Mouse (Mus musculus): ENCODE data around the gene Taok1. TPM values are rescaled to one million over a fixed set of nuclear protein-coding genes. Genes with fewer than 3 reads are reported as not detected.

The Taok1 gene
- polyA plus RNA-seq, 1 experiment from 2014 or later, result 14.8 TPM

- Histone ChIP-seq H3K27ac (ENCODE audit: low read length) (peak overlapping the region; percentile 87), H3K4me2 (ENCODE audit: low read depth, low read length) (peak overlapping the region; percentile 88), H3K36me3 (ENCODE audit: control insufficient read depth, insufficient read depth, low read length) (no peaks in the 10 kb centered on the region), H3K27me3 (ENCODE audit: control insufficient read depth, insufficient read depth, low read depth, low read length) (no peaks in the 10 kb centered on the region), H3K9me3 (ENCODE audit: control insufficient read depth, low read length) (no peaks in the 10 kb centered on the region), H3K9ac (ENCODE audit: low read length) (peak overlapping the region; percentile 85), H3K4me3 (ENCODE audit: low read length) (peak overlapping the region; percentile 88), H3K4me1 (replicated peaks; ENCODE audit: control insufficient read depth, insufficient read depth, low read length) (peaks cover 61% of the 10 kb centered on the region)
- under 1% methylated on average over 18 of the region's 18 CpGs for WGBS
- ATAC-seq (ENCODE audit: low read depth), result no peak
Measured at GRCm38 (mm10) chr11:77492311-77492871, 115.2 kb downstream of the Taok1 start.

- under 1% methylated on average over 23 of the region's 23 CpGs for WGBS
- Histone ChIP-seq H3K27ac (ENCODE audit: low read length) (peak overlapping the region; percentile 87), H3K4me1 (replicated peaks; ENCODE audit: control insufficient read depth, insufficient read depth, low read length) (peaks cover 61% of the 10 kb centered on the region), H3K9ac (ENCODE audit: low read length) (peak overlapping the region; percentile 85), H3K9me3 (ENCODE audit: control insufficient read depth, low read length) (no peaks in the 10 kb centered on the region), H3K4me3 (ENCODE audit: low read length) (peak overlapping the region; percentile 88), H3K27me3 (ENCODE audit: control insufficient read depth, insufficient read depth, low read depth, low read length) (no peaks in the 10 kb centered on the region), H3K36me3 (ENCODE audit: control insufficient read depth, insufficient read depth, low read length) (no peaks in the 10 kb centered on the region), H3K4me2 (ENCODE audit: low read depth, low read length) (peak overlapping the region; percentile 88)
- peak; percentile 77 for ATAC-seq (ENCODE audit: low read depth)
Measured at GRCm38 (mm10) chr11:77491502-77492291, 115.9 kb downstream of the Taok1 start.

DNA sequence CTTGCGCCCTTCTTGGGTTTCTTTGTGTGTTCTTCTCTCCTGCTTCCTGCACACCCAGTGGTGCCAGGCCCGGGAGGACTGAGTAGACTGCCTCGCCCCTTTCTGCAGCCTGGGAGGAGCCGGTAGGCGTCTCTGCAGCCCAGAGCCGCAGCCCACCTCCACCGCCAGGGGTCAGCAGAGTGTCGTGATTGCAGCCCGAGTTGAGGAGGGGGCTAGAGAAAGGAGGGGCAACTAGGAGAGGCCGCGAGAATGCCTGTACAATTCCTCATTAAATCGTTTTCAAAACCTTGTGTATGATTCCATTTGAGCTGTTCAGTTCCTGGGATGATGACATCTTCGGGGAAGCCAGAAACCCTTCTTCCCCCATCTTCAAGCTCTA lies 116.5 kb downstream of the Taok1 start:
- Histone ChIP-seq H3K4me1 (replicated peaks; ENCODE audit: control insufficient read depth, insufficient read depth, low read length) (peaks cover 59% of the 10 kb centered on the region), H3K27me3 (ENCODE audit: control insufficient read depth, insufficient read depth, low read depth, low read length) (no peaks in the 10 kb centered on the region), H3K4me3 (ENCODE audit: low read length) (peak overlapping the region; percentile 88), H3K9ac (ENCODE audit: low read length) (peak overlapping the region; percentile 29), H3K4me2 (ENCODE audit: low read depth, low read length) (peak overlapping the region; percentile 88), H3K27ac (ENCODE audit: low read length) (peak overlapping the region; percentile 87), H3K9me3 (ENCODE audit: control insufficient read depth, low read length) (no peaks in the 10 kb centered on the region), H3K36me3 (ENCODE audit: control insufficient read depth, insufficient read depth, low read length) (no peaks in the 10 kb centered on the region)
- ATAC-seq (ENCODE audit: low read depth), result peak; percentile 73
- 2% methylated on average over 13 of the region's 13 CpGs for WGBS

DNA sequence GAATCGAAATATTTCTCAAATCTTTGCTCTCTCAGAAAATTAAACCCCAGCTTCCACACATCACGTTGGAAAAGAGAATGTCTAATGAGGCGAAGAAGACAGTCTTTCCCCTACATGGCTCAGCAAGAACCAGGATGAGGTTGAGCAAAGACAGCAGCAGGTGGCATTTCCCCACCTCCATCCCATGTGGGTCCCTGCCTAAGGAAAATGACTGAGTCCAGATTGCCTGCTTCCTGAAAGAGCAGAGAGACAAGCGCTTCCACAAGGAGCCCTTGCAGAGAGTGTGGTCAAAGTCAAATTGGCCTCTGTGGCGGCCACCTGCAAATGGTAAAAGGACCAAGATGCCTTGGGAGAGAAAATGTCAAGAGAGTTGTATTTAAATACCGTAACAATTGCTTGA lies 117.2 kb downstream of the Taok1 start:
- H3K4me1 ChIP-seq (replicated peaks; ENCODE audit: control insufficient read depth, insufficient read depth, low read length), result peaks cover 63% of the 10 kb centered on the region
- 71% methylated on average over 6 of the region's 6 CpGs for WGBS
- no peak for ATAC-seq (ENCODE audit: low read depth)
- H3K27me3 ChIP-seq (ENCODE audit: control insufficient read depth, insufficient read depth, low read depth, low read length), result no peaks in the 10 kb centered on the region
- no peaks in the 10 kb centered on the region for H3K36me3 ChIP-seq (ENCODE audit: control insufficient read depth, insufficient read depth, low read length)
- H3K4me3 ChIP-seq (ENCODE audit: low read length), result no peak overlapping the region
- H3K4me2 ChIP-seq (ENCODE audit: low read depth, low read length), result peak overlapping the region; percentile 95; the same call in 1 of the 2 replicates
- H3K9ac ChIP-seq (ENCODE audit: low read length), result no peak overlapping the region
- no peak overlapping the region; the same call in 1 of the 2 replicates for H3K27ac ChIP-seq (ENCODE audit: low read length)
- no peaks in the 10 kb centered on the region for H3K9me3 ChIP-seq (ENCODE audit: control insufficient read depth, low read length)

DNA sequence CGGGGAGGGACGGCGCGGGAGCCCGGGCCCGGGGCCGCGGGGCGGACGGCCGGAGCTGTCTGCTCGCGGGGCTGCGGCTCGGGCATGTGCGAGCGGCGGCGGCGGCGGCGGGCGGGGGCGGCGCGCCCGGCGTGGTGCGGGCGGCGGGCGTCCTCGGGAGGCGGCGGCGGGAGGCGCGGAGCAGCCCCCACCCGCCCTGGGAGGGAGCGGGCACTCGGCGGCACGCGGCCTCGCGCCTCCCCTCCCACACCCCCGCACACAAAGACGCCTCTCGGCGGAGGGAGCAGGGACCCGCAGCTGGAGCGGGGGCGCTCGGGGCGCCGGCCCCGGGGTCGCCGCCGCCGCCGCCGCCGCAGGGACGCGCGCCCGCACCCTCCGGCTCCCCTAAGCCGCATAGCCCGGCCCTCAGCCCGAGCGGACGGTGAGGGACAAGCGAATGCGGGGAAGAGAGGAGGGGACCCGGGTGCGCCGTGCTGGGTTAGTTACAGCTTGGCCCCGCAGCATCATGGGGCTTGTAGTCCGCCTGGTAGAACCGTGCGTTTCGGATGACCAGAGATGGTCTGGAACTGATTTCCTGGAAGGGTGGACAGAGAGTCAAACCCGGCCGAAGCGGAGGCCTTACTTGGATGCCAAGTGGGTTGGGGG lies 117.9 kb downstream of the Taok1 start, which contains the start of gene Ankrd13b:
Gene Ankrd13b (minus strand): TSS at position 88 of the 645 bp plus-strand sequence.
- Histone ChIP-seq H3K9me3 (ENCODE audit: control insufficient read depth, low read length) (no peaks in the 10 kb centered on the region), H3K4me1 (replicated peaks; ENCODE audit: control insufficient read depth, insufficient read depth, low read length) (peaks cover 58% of the 10 kb centered on the region), H3K27ac (ENCODE audit: low read length) (peak within 1 kb of the TSS; percentile 47; the same call in 1 of the 2 replicates), H3K4me2 (ENCODE audit: low read depth, low read length) (peak within 1 kb of the TSS; percentile 95), H3K36me3 (ENCODE audit: control insufficient read depth, insufficient read depth, low read length) (no peaks in the 10 kb centered on the region), H3K9ac (ENCODE audit: low read length) (peak within 1 kb of the TSS; percentile 80), H3K27me3 (ENCODE audit: control insufficient read depth, insufficient read depth, low read depth, low read length) (no peaks in the 10 kb centered on the region), H3K4me3 (ENCODE audit: low read length) (peak within 1 kb of the TSS; percentile 72)
- peak; percentile 42 for ATAC-seq (ENCODE audit: low read depth)
- under 1% methylated on average over 38 of the region's 87 CpGs for WGBS

- H3K27me3 ChIP-seq (ENCODE audit: control insufficient read depth, insufficient read depth, low read depth, low read length), result no peaks in the 10 kb centered on the region
- no peaks in the 10 kb centered on the region for H3K36me3 ChIP-seq (ENCODE audit: control insufficient read depth, insufficient read depth, low read length)
- H3K9ac ChIP-seq (ENCODE audit: low read length), result peak overlapping the region; percentile 80
- peak overlapping the region; percentile 95 for H3K4me2 ChIP-seq (ENCODE audit: low read depth, low read length)
- H3K4me3 ChIP-seq (ENCODE audit: low read length), result peak overlapping the region; percentile 72
- ATAC-seq (ENCODE audit: low read depth), result no peak
- peaks cover 52% of the 10 kb centered on the region for H3K4me1 ChIP-seq (replicated peaks; ENCODE audit: control insufficient read depth, insufficient read depth, low read length)
- H3K27ac ChIP-seq (ENCODE audit: low read length), result no peak overlapping the region
- no peaks in the 10 kb centered on the region for H3K9me3 ChIP-seq (ENCODE audit: control insufficient read depth, low read length)
- 3% methylated on average over 32 of the region's 55 CpGs for WGBS
Measured at GRCm38 (mm10) chr11:77488771-77489581, 118.6 kb downstream of the Taok1 start.

- Histone ChIP-seq H3K27me3 (ENCODE audit: control insufficient read depth, insufficient read depth, low read depth, low read length) (no peaks in the 10 kb centered on the region), H3K9ac (ENCODE audit: low read length) (peak overlapping the region; percentile 20; the same call in 1 of the 2 replicates), H3K36me3 (ENCODE audit: control insufficient read depth, insufficient read depth, low read length) (no peaks in the 10 kb centered on the region), H3K9me3 (ENCODE audit: control insufficient read depth, low read length) (no peaks in the 10 kb centered on the region), H3K27ac (ENCODE audit: low read length) (no peak overlapping the region), H3K4me3 (ENCODE audit: low read length) (no peak overlapping the region), H3K4me1 (replicated peaks; ENCODE audit: control insufficient read depth, insufficient read depth, low read length) (peaks cover 48% of the 10 kb centered on the region), H3K4me2 (ENCODE audit: low read depth, low read length) (no peak overlapping the region)
- WGBS, result 43% methylated on average over 5 of the region's 5 CpGs
- ATAC-seq (ENCODE audit: low read depth), result no peak
Measured at GRCm38 (mm10) chr11:77486798-77487197, 120.8 kb downstream of the Taok1 start.

DNA sequence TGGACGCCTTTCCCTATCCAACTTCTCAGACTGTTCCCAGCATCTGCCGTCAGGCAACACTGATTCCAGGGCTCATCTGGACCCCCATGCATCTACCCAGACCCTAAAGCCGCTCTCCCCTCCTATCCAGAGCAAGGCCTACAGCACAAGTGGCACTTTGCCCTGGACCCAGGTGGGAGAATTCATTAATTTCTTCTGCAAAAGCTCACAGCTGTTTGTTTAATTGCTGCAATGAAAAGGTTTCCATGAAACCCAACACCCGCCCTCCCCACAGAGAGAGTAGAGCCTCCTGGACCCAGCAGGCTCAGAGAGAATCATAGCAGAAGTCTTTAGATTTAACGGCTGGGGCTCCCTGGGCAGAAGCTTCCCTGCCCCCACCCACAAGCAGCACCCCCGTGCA lies 122.4 kb downstream of the Taok1 start:
- 57% methylated on average over 6 of the region's 6 CpGs for WGBS
- Histone ChIP-seq H3K36me3 (ENCODE audit: control insufficient read depth, insufficient read depth, low read length) (no peaks in the 10 kb centered on the region), H3K9me3 (ENCODE audit: control insufficient read depth, low read length) (no peaks in the 10 kb centered on the region), H3K27ac (ENCODE audit: low read length) (no peak overlapping the region), H3K9ac (ENCODE audit: low read length) (no peak overlapping the region), H3K4me2 (ENCODE audit: low read depth, low read length) (no peak overlapping the region), H3K4me1 (replicated peaks; ENCODE audit: control insufficient read depth, insufficient read depth, low read length) (peaks cover 37% of the 10 kb centered on the region), H3K27me3 (ENCODE audit: control insufficient read depth, insufficient read depth, low read depth, low read length) (no peaks in the 10 kb centered on the region), H3K4me3 (ENCODE audit: low read length) (no peak overlapping the region)
- ATAC-seq (ENCODE audit: low read depth), result no peak
